Mouse (Mus musculus): ENCODE results near the gene Gm9758.
"Not testable (repeated sequence)": the region's sequence is repeated elsewhere in the genome, so short reads cannot be mapped to it uniquely, and the experiment has no call there.

The Gm9758 gene

DNA sequence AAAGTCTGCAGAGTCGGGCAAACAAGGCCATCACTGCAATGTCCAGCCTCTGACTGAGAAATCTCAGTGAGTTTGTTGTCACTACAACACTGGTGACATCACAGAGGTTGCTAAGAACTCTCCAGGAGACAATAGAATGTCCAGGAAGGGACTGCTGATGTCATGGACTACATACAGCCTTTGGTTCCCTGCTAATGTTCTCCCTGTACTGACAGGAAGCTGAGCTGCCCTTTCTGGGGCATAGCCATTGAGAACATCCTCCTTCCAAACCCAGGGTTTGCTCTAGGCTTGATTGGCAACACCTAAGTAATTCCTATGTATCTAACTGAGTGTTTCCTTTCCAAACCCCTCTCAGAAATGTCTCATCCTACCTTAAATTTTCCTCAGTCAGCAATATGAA, at the start of gene Gm9758:
TSS of gene Gm9758 (minus strand) at position 101 of the 400 bp plus-strand sequence.
- DNase-seq: not testable (repeated sequence)

DNA sequence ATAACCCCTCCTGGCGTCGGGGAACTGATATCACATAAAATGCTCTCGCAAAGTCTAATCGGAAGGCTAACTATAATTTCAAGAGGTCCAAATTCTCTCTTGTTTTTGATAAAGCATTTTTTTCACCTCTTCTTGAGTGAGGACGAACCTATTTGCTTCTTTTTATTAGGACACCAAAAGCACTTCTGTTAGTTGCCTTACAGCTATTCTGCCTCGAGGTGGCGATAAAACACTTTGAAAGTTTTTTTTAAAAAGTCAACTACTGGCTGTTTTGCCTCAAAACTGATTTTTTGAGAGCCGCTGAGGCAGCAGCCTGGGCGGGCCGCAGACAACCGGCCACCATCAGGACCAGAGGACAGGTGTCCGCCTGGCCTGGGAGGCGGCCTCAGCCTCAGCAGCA, 49.1 kb upstream of the Gm9758 start:
- not testable (repeated sequence) for DNase-seq

DNA sequence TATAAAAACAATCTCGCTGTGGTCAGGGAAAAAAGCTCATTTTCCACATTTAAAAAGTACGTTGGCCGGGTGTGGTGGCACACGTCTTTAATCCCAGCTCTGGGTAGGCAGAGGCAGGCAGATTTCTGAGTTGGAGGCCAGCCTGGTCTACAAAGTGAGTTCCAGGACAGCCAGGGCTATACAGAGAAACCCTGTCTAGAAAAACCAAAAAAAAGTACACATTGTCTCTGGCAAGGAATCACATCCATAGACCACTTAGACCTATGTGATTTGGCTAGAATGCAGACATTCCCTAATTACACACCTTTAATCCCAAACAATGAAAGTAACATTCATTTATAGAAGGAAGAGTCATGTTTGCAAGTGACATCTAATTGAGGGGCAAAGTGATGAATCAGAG, 46.8 kb upstream of the Gm9758 start:
- not testable (repeated sequence) for DNase-seq

DNA sequence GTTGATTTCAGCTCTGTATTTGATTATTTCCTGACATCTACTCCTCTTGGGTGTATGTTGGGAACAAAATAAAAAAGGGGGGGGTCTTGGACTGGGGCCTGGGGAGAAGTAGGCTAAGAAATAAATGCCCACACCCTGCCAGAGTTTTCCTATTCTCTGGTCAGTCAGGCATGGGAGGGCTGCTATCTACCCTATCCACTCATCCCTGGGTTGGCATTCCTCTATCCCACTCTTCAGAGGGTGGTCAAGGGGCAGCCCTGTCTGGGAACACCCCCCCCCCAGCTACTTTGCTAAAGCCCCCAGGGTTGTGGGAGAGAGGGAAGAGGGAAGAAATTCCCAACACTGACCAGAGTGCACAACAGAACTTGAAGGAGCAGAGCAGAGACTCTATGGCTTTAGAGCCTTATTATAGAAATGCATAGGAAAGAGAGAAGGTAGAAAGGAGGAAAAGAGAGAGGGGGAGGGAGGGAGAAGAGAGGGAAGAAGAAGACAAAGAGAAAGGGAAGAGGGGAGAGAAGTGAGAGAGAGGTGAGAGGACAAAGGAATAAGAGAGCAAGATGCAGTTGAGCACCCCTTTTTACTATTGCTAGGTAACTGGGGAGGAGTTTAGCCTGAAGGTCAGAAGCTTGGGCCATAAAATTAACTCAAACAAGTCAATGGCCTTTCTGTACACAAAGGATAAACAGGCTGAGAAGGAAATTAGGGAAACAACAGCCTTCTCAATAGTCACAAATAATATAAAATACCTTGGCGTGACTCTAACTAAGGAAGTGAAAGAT, 41.4 kb upstream of the Gm9758 start:
- DNase-seq: not testable (repeated sequence)

DNA sequence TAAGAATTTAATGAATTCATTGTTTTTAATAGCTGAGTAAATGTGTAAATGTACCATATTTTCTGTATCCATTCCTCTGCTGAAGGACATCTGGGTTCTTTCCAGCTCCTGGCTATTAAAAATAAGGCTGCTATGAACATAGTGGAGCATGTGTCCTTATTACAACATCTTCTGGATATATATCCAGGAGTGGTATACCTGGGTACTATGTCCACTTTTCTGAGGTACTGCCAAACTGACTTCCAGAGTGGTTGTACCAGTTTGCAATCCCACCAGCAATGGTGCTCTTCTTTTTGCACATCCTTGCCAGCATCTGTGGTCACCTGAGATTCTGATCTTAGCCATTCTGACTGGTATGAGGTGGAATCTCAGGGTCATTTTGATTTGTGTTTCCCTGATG, 38.9 kb upstream of the Gm9758 start:
- DNase-seq: not testable (repeated sequence)

- not testable (repeated sequence) for DNase-seq
Observed at GRCm38 (mm10) chr5:14952749-14953148, 38.0 kb upstream of the Gm9758 start.

GRCm38 (mm10) chr5:14951822-14952221, 37.1 kb upstream of the Gm9758 start:
- DNase-seq: not testable (repeated sequence)

GRCm38 (mm10) chr5:14947482-14948198, 32.9 kb upstream of the Gm9758 start:
- not testable (repeated sequence) for DNase-seq

DNA sequence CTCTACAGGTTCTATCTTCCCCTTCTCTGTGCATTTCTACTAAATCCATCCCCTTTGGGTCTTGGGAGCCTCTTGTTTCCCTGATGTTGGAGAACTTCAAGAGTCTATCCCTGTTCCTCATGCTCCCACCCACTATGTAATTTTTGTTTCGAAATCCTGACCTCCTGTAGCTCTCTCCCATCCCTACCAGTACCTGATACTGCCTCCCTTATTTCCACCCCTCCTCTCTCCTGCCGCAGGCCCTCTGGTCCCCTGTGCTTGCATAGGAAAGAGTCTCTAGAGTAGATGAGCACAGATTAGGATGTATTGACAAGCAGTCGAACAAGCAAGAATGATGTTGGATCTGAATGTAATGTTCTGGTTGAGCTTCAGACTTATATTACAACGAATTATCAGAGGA, 30.8 kb upstream of the Gm9758 start:
- DNase-seq: not testable (repeated sequence)

DNA sequence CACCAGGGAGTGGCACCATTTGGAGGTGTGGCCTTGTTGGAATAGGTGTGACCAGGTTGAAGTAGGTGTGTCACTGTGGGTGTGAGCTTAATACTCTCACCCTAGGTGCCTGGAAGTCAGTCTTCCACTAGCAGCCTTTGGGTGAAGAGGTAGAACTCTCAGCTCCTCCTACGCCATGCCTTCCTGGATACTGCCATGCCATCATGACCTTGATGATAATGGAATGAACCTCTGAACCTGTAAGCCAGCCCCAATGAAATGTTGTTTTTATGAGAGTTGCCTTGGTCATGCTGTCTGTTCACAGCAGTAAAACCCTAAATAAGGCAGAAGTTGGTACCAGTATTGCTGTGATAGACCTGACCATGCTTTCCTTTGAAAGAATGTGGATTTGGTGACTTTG, 26.3 kb upstream of the Gm9758 start:
- not testable (repeated sequence) for DNase-seq

DNA sequence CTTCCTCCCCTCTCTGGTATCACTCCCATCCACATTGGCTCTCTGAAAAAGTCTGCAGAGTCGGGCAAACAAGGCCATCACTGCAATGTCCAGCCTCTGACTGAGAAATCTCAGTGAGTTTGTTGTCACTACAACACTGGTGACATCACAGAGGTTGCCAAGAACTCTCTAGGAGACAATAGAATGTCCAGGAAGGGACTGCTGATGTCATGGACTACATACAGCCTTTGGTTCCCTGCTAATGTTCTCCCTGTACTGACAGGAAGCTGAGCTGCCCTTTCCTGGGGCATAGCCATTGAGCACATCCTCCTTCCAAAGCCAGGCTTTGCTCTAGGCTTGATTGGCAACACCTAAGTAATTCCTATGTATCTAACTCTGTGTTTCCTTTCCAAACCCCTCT, 23.6 kb upstream of the Gm9758 start, which contains the start of gene Speer4e:
TSS of gene Speer4e (minus strand) at position 101 of the 400 bp plus-strand sequence.
- DNase-seq: not testable (repeated sequence)

DNA sequence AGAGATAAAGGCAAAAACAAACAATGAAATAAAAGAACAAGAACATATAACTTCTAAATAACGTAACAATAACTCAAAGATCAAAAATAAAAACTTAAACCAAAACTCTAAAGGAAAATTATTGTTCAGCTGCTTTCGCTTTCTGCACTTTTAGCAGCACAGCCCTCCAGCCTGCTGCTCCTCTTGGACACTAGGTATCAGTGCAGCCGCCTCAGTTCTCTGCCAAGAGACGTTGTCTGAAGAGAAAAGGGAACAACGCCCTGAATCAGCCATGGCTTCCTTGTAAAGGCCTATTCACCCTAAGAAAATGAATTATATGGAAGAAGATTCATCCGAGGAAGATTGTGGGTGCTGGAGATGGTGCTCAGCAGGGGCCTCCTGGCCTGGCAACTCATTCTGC, 19.0 kb upstream of the Gm9758 start:
- DNase-seq: not testable (repeated sequence)

GRCm38 (mm10) chr5:14927047-14927446, 12.3 kb upstream of the Gm9758 start:
- not testable (repeated sequence) for DNase-seq

- DNase-seq: not testable (repeated sequence)
Observed at GRCm38 (mm10) chr5:14914361-14914760, 338 bp downstream of the Gm9758 start.

DNA sequence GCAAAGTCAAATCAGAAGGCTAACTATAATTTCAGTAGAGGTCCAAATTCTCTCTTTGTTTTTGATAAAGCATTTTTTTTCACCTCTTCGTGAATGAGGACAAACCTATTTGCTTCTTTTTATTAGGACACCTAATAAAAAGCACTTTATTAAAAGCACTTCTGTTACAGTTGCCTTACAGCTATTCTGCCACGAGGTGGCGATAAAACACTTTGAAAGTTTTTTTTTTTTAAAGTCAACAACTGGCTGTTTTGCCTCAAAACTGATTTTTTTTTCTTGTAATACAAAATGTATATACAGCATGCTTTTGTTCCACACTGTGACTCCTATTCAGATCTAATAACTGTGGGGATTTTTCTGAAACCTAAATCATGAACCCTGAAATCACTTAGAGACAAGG, 11.2 kb downstream of the Gm9758 start:
- DNase-seq: not testable (repeated sequence)

- DNase-seq: no peak
Observed at GRCm38 (mm10) chr5:14892242-14892641, 22.5 kb downstream of the Gm9758 start.

- DNase-seq: not testable (repeated sequence)
Observed at GRCm38 (mm10) chr5:14885291-14885690, 29.4 kb downstream of the Gm9758 start.
